Mouse (Mus musculus) ES-E14 (cell line): ENCODE results near the gene Jph3. TPM values are rescaled to one million over a fixed set of nuclear protein-coding genes. Genes with fewer than 3 reads are reported as not detected.
A peak's percentile ranks its signal among the peaks of the same experiment; 100 is the strongest.

ENCODE experiments used
- DNase-seq: peaks from one replicate; pipeline ENCODE4 v3.0.0-alpha.2; 2013; ENCODE audit warnings: low read depth, low spot score
- H3K27ac ChIP-seq: 2 replicates; pipeline ENCODE4 v1.5.1; 2012; ENCODE audit warnings: low read depth, mild to moderate bottlenecking, low read length, moderate library complexity, mixed read lengths; ENCODE audit not compliant: poor library complexity, insufficient read depth, severe bottlenecking
- H3K36me3 ChIP-seq: 2 replicates; pipeline ENCODE4 v1.6.1; 2012; ENCODE audit warnings: mild to moderate bottlenecking, low read length, moderate library complexity, mixed read lengths; ENCODE audit not compliant: control insufficient read depth, poor library complexity, insufficient read depth, severe bottlenecking
- H3K4me1 ChIP-seq, 2 experiments: fragments of 150-350 bp in 1 of 2; sonication (generic) in 1 of 2; 2 replicates each; pipeline ENCODE4 v1.6.1; 2012; ENCODE audit warnings: low read length in 2 of 2, mild to moderate bottlenecking in 1 of 2, mixed read lengths in 1 of 2; ENCODE audit not compliant: control insufficient read depth in 2 of 2, insufficient read depth in 2 of 2, poor library complexity in 1 of 2
- H3K4me3 ChIP-seq, 2 experiments: fragments of 150-350 bp in 1 of 2; sonication (generic) in 1 of 2; 2 replicates each; pipeline ENCODE4 v1.5.1; 2012; ENCODE audit warnings: low read length in 2 of 2, low read depth in 1 of 2, mild to moderate bottlenecking in 1 of 2, mixed read lengths in 1 of 2; ENCODE audit not compliant: insufficient read depth in 1 of 2, poor library complexity in 1 of 2, severe bottlenecking in 1 of 2
- H3K9ac ChIP-seq: 2 replicates; pipeline ENCODE4 v1.6.1; 2012; ENCODE audit warnings: low read depth, mild to moderate bottlenecking, low read length, mixed read lengths; ENCODE audit not compliant: poor library complexity, insufficient read depth, severe bottlenecking
- H3K9me3 ChIP-seq: fragments of 150-350 bp; sonication (generic); 2 replicates; pipeline ENCODE4 v1.6.1; 2012; ENCODE audit warnings: low read depth, mild to moderate bottlenecking, low read length; ENCODE audit not compliant: control insufficient read depth, insufficient read depth
- CHD2 ChIP-seq: IDR thresholded peaks from 2 replicates; pipeline ENCODE4 v1.6.1; 2014; ENCODE audit warnings: mild to moderate bottlenecking, low read depth, low read length, inconsistent platforms
- HCFC1 ChIP-seq: IDR thresholded peaks from 2 replicates; pipeline ENCODE4 v1.6.1; 2012; ENCODE audit warnings: low read length, inconsistent platforms, borderline replicate concordance; ENCODE audit not compliant: insufficient read depth
- MAFK ChIP-seq: IDR thresholded peaks from 2 replicates; pipeline ENCODE4 v1.6.1; 2014; ENCODE audit warnings: mild to moderate bottlenecking, low read depth, low read length, inconsistent platforms; ENCODE audit not compliant: insufficient read depth
- ZC3H11A ChIP-seq: IDR thresholded peaks from 2 replicates; pipeline ENCODE4 v1.6.1; 2012; ENCODE audit warnings: low read depth, mild to moderate bottlenecking, inconsistent platforms, low read length, borderline replicate concordance
- ZNF384 ChIP-seq: IDR thresholded peaks from 2 replicates; pipeline ENCODE4 v1.6.1; 2012; ENCODE audit warnings: low read depth, low read length, inconsistent platforms
- in situ Hi-C, 2 experiments: fragments of 600-800 bp; cut with MboI; formaldehyde crosslinking; loops; one replicate each; pipeline ENCODE4 v1.15.1; 2025; ENCODE audit warnings: low sequenced_read_pairs in 2 of 2, inconsistent platforms in 1 of 2; ENCODE audit not compliant: unreplicated experiment in 2 of 2
- total RNA-seq: library from RNA; depleted of rRNA; stranded (reverse); fragments of 300-350 nt; gene quantifications from 2 replicates; pipeline ENCODE4 v1.2.3, GENCODE M21; 2012

Jph3 gene
- total RNA-seq, 1 experiment, result 0.76 TPM

DNA sequence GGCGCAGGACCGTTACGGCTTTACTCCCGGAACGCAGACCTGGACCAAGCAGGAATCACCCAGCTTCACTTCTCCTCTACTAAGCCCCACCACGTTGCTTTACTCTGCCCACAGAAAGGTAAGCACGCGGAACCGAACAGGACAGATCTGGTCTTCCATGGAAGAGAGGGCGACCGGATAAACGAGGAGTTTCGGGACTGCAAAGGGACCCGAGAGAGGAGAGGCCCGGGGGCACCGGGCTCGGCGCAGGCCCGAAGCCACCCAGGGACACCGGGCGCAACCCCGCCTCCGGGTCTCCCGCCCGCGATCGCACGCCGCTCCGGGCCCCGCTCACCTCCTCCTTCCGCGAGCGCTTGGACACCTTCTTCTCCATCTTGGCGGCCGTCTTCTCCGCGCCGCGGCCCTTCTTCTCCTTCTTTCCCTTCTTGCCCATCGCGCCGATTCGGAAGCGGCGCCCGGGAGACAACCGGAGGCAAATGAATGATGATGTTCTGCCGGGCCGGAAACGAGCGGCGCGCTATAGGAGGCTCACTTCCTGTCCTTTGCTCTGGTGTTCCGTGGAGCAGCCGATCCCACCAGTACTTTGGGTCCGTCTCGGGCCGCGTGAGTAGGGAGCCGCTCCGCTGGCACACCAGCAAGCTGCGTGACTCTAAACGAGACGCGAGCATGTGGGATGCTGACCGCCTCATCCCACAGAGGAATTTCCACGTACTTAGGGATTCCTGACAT is 99.8 kb downstream of the Jph3 start, which contains the start of gene Klhdc4:
Gene Klhdc4, minus strand, starts transcription at position 522 of the 729 bp plus-strand sequence.
- Histone ChIP-seq H3K4me1 (peaks cover 0 to 9% of the 10 kb centered on the region in 2 experiments; a peak in 2 of 4 replicates), H3K4me3 (peak within 1 kb of the TSS; percentile 77 to 96), H3K27ac (no peak within 1 kb of the TSS), H3K36me3 (0 out of 2 replicates have a peak, but pooled peaks cover 4% of the 10 kb centered on the region), H3K9me3 (no peaks in the 10 kb centered on the region), H3K9ac (peak within 1 kb of the TSS; percentile 93)
- in situ Hi-C loops, result no loop called here
- TF ChIP-seq CHD2, result no peak
- no peak for TF ChIP-seq ZC3H11A
- no peak for TF ChIP-seq ZNF384
- TF ChIP-seq HCFC1, result peak; percentile 92
- no peak for TF ChIP-seq MAFK
- peak; percentile 87 for DNase-seq

DNA sequence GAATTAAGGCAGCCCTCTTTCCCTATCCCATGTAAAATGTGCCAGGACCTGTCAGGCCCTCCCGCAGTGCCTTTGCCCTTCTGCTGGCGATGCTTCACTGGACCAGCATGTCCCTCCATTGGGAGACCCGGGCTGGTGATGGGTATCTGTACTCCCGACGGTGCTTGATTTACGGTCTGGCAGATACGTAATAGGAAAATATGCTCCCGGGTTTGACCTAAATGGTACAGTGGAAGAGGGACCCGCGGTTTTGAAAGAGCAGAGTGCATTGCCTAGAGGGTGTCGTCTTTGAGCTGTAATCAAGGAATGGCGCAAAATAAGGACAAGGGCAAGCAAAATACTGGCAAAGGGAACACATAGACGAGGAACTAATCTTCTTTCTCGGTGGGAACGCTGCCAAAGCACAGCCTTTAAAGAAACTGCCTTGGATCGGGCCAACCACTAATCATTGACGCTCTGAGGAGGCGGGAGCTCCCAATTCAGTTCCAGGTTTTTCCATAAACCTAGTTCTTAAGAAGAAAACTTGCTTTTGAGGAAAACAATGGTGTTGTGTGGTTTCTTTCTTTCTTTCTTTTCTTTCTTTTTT is 100.4 kb downstream of the Jph3 start:
- in situ Hi-C loops, result no loop called here
- peaks cover 0 to 9% of the 10 kb centered on the region in 2 experiments; a peak in 2 of 4 replicates for H3K4me1 ChIP-seq
- peak overlapping the region; percentile 90 for H3K9ac ChIP-seq
- 0 out of 2 replicates have a peak, but pooled peaks cover 4% of the 10 kb centered on the region for H3K36me3 ChIP-seq
- peak overlapping the region; percentile 77 to 96 for H3K4me3 ChIP-seq
- DNase-seq, result no peak
- no peak overlapping the region for H3K27ac ChIP-seq
- no peaks in the 10 kb centered on the region for H3K9me3 ChIP-seq
- TF ChIP-seq ZC3H11A, result no peak
- no peak for TF ChIP-seq ZNF384
- TF ChIP-seq HCFC1, result no peak
- TF ChIP-seq CHD2, result no peak
- TF ChIP-seq MAFK, result no peak

DNA sequence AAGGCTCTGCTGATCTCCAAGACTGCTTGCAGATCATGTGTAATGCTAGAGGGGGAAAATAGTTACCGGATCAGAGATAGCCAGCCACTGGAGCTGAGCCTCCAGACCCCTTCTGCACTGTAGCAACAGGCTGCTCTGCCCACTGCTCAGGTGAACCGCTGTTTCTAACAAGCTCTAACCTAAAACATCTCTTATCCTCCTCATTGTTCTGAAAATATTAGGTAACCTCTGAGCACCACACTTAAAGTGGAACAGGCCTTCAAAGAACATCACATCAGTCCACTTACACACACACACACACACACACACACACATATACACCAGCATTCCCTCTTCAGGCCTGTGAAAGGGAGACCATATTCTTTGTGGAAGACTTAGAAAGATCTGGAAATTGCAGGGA is 102.6 kb downstream of the Jph3 start:
- DNase-seq, result no peak
- Histone ChIP-seq H3K4me3 (no peak overlapping the region), H3K4me1 (peaks cover 0 to 9% of the 10 kb centered on the region in 2 experiments; a peak in 2 of 4 replicates), H3K36me3 (0 out of 2 replicates have a peak, but pooled peaks cover 4% of the 10 kb centered on the region), H3K9me3 (no peaks in the 10 kb centered on the region), H3K27ac (no peak overlapping the region), H3K9ac (no peak overlapping the region)
- in situ Hi-C loops, result no loop called here
- TF ChIP-seq ZNF384 (no peak), MAFK (no peak), CHD2 (no peak), ZC3H11A (no peak), HCFC1 (no peak)

DNA sequence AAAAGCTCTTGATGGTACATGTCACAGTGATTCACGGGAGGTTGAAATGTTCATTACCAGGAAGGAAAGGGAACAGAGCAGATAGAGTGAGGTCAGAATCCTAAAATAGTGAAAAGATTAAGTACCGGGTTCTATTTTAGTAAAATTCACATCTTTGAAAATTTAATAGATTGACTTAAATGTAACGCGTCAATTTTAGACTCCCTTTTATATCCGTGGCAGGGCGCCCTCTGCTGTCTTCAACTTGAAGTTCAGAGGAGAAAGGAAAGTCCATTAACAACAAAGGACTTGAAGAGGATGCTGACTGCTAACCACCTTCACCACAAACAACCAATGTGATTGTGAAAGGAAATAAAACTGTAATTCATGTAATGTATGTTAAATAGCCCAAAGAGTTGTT is 103.1 kb downstream of the Jph3 start:
- in situ Hi-C loops, result no loop called here
- H3K9me3 ChIP-seq, result no peaks in the 10 kb centered on the region
- H3K4me1 ChIP-seq, result peaks cover 0 to 9% of the 10 kb centered on the region in 2 experiments; a peak in 2 of 4 replicates
- no peak overlapping the region for H3K9ac ChIP-seq
- no peak overlapping the region for H3K27ac ChIP-seq
- no peak for TF ChIP-seq MAFK
- no peak for TF ChIP-seq ZC3H11A
- no peak for TF ChIP-seq HCFC1
- TF ChIP-seq ZNF384, result no peak
- DNase-seq, result peak; percentile 74
- no peak overlapping the region for H3K4me3 ChIP-seq
- 0 out of 2 replicates have a peak, but pooled peaks cover 4% of the 10 kb centered on the region for H3K36me3 ChIP-seq
